Mouse (Mus musculus) 3134 (cell line): ENCODE measurements at regions not wholly inside any gene's neighbourhood (a gene's known extent, or its start where the extent isn't known, plus 50 kb on each side); places are given as distances from the start of the nearest gene placed in this dataset.

Experiments used
- DNase-seq: peaks from one replicate; pipeline ENCODE4 v3.0.0-alpha.2; 2011; ENCODE audit warnings: low spot score; ENCODE audit not compliant: insufficient read length; ENCODE audit errors: extremely low read depth

- DNase-seq: no peak
Observed at GRCm38 (mm10) chr1:60665329-60665728, 51.3 kb upstream of the Cd28 start.

- no peak for DNase-seq
Observed at GRCm38 (mm10) chr1:60662301-60662986, 54.2 kb upstream of the Cd28 start.

GRCm38 (mm10) chr1:60661857-60662256 lies 54.7 kb upstream of the Cd28 start:
- DNase-seq: no peak

- no peak for DNase-seq
Observed at GRCm38 (mm10) chr1:60659604-60660003, 57.0 kb upstream of the Cd28 start.

- no peak for DNase-seq
Observed at GRCm38 (mm10) chr1:60659041-60659440, 57.6 kb upstream of the Cd28 start.

- peak; percentile 36 for DNase-seq
Observed at GRCm38 (mm10) chr1:60658383-60658782, 58.2 kb upstream of the Cd28 start.

- no peak for DNase-seq
Observed at GRCm38 (mm10) chr1:60657511-60657910, 59.1 kb upstream of the Cd28 start.

GRCm38 (mm10) chr1:60656976-60657375 lies 59.6 kb upstream of the Cd28 start:
- no peak for DNase-seq

GRCm38 (mm10) chr1:60655691-60656595 lies 60.7 kb upstream of the Cd28 start:
- DNase-seq: no peak

- no peak for DNase-seq
Observed at GRCm38 (mm10) chr1:60655206-60655605, 61.4 kb upstream of the Cd28 start.

- no peak for DNase-seq
Observed at GRCm38 (mm10) chr1:60652570-60653011, 64.0 kb upstream of the Cd28 start.

- DNase-seq: no peak
Observed at GRCm38 (mm10) chr1:60650158-60650557, 66.4 kb upstream of the Cd28 start.

- DNase-seq: no peak
Observed at GRCm38 (mm10) chr1:60649303-60649850, 67.2 kb upstream of the Cd28 start.

GRCm38 (mm10) chr1:60646828-60647227 lies 69.8 kb upstream of the Cd28 start:
- DNase-seq: no peak

GRCm38 (mm10) chr1:60646174-60646573 lies 70.4 kb upstream of the Cd28 start:
- no peak for DNase-seq

- DNase-seq: no peak
Observed at GRCm38 (mm10) chr1:60645176-60645575, 71.4 kb upstream of the Cd28 start.

- no peak for DNase-seq
Observed at GRCm38 (mm10) chr1:60642761-60643160, 73.8 kb upstream of the Cd28 start.

- no peak for DNase-seq
Observed at GRCm38 (mm10) chr1:60642175-60642574, 74.4 kb upstream of the Cd28 start.

GRCm38 (mm10) chr1:60641324-60641764 lies 74.4 kb upstream of the Raph1 start:
- DNase-seq: no peak

GRCm38 (mm10) chr1:60639536-60639935 lies 72.6 kb upstream of the Raph1 start:
- DNase-seq: no peak

- DNase-seq: no peak
Observed at GRCm38 (mm10) chr1:60639059-60639458, 72.2 kb upstream of the Raph1 start.
